Mouse (Mus musculus): ENCODE measurements around the gene Zfp445. TPM values are rescaled to one million over a fixed set of nuclear protein-coding genes. Genes with fewer than 3 reads are reported as not detected.

Gene Zfp445
- polyA plus RNA-seq (2015; fragmentation: Nextera tagmentation; extraction: Ambion mirVana) = 59.7 and 66.5 TPM in 2 replicates

DNA sequence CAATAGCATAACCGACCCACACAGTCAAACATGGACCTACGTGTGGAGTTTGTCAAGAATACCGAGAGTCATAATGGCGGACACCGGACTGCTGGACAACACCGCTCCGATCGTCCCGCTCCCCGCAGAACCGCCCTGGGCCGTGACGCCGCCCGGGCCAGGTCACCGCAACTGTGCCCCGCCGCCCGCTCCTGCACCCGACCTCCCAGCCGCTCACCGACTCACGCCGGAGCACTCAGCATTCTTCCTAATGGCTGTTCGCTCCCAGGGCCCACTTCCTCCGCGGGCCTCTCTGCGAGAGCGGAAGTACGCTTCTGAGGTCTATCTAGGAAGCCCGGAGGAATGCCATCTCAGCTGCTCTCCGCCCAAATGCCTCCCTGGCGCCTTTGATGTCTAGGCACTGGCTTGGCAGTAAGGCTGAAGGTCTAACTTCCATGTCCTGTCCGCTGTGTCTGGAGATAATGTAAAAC, at the start of gene Zfp445:
Zfp445 (minus strand) TSS at position 310 of the 470 bp plus-strand sequence.
- H3K4me1 ChIP-seq = peaks cover 13% of the 10 kb centered on the region
- H3K27me3 ChIP-seq = peaks cover 4% of the 10 kb centered on the region; the same call in 1 of the 2 replicates
- H3K27ac ChIP-seq = peak within 1 kb of the TSS; percentile 87
- peak within 1 kb of the TSS; percentile 52 for H3K4me2 ChIP-seq
- H3K36me3 ChIP-seq = peaks cover 21% of the 10 kb centered on the region
- no peaks in the 10 kb centered on the region for H3K9me3 ChIP-seq
- peak; percentile 83; the same call in 1 of the 2 replicates for ATAC-seq (ENCODE audit: insufficient number of reproducible peaks, low FRiP score, low TSS enrichment, low read depth)
- peak within 1 kb of the TSS; percentile 90 for H3K9ac ChIP-seq
- WGBS = under 1% methylated on average over 34 of the region's 34 CpGs
- peak within 1 kb of the TSS; percentile 78 for H3K4me3 ChIP-seq

DNA sequence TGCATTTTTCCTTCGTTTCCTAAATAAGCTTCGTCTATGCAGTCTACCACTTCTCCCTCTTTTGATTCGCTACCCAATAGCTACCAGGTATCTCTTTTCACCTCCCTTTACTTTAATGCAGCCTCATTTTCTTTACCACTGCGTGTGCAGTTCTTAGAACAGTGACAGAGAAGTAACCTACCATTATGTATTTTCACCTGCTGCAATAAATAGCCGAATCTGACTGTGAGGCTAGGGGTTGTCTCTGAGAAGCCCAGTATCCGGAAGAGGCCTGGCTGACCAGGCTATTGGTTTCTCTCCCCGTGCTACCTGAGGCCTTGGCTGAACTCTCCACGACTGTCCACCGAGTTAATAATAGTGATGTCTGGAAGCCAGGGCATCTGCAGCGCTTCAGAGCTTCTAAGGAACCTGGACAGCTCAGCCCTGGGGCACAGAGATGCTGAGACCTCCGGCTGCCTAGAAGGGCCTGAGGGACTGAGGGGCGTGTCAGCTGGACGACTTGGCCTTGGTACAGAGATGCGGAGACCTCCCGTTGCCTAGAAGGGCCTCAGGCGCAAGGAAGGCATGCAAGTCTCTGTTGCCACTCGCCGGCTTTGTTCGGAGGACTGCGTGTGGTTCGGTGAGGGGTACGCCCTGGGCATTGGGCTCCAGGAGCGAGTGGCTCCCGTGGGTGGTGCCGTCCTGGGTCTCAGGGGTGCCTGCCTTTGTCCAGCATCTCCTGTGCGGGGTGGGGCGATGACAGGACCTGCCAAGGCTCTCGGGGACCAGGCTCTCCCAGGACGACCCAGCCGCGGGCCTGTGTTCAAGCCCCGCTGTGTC, 37.1 kb upstream of the Zfp445 start:
- Histone ChIP-seq H3K4me3 (peak overlapping the region; percentile 53), H3K4me2 (peak overlapping the region; percentile 70), H3K9ac (peak overlapping the region; percentile 51), H3K36me3 (no peaks in the 10 kb centered on the region), H3K27ac (no peak overlapping the region), H3K9me3 (no peaks in the 10 kb centered on the region), H3K4me1 (peaks cover 5% of the 10 kb centered on the region; the same call in 1 of the 2 replicates), H3K27me3 (no peaks in the 10 kb centered on the region)
- ATAC-seq (ENCODE audit: insufficient number of reproducible peaks, low FRiP score, low TSS enrichment, low read depth) = peak; percentile 74
- WGBS = 13% methylated on average over 32 of the region's 32 CpGs

DNA sequence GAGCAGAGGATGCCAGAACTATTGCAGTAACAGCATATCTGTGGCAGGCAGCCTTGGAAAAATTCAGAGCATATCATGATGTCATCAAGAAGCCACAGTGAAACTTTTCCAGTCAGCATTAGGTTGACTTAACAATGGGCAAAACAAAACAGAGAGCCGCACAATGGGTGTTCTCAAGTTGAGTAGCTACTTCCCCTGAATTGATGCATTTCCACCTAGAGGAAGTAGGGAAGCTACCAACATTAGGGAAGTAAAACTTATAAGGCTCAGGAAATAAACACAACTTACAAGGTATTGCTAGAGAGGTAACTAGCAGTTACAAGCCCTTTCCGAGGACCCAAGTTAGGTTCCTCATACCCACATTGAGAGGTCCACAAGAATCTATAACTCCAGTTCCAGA, 35.2 kb upstream of the Zfp445 start:
- no peaks in the 10 kb centered on the region for H3K9me3 ChIP-seq
- no peaks in the 10 kb centered on the region for H3K27me3 ChIP-seq
- WGBS = 83% methylated on average over 2 of the region's 2 CpGs
- no peak overlapping the region for H3K9ac ChIP-seq
- H3K4me2 ChIP-seq = no peak overlapping the region
- H3K4me3 ChIP-seq = no peak overlapping the region
- H3K4me1 ChIP-seq = peaks cover 5% of the 10 kb centered on the region; the same call in 1 of the 2 replicates
- ATAC-seq (ENCODE audit: insufficient number of reproducible peaks, low FRiP score, low TSS enrichment, low read depth) = no peak
- no peak overlapping the region for H3K27ac ChIP-seq
- peaks cover 1% of the 10 kb centered on the region for H3K36me3 ChIP-seq

DNA sequence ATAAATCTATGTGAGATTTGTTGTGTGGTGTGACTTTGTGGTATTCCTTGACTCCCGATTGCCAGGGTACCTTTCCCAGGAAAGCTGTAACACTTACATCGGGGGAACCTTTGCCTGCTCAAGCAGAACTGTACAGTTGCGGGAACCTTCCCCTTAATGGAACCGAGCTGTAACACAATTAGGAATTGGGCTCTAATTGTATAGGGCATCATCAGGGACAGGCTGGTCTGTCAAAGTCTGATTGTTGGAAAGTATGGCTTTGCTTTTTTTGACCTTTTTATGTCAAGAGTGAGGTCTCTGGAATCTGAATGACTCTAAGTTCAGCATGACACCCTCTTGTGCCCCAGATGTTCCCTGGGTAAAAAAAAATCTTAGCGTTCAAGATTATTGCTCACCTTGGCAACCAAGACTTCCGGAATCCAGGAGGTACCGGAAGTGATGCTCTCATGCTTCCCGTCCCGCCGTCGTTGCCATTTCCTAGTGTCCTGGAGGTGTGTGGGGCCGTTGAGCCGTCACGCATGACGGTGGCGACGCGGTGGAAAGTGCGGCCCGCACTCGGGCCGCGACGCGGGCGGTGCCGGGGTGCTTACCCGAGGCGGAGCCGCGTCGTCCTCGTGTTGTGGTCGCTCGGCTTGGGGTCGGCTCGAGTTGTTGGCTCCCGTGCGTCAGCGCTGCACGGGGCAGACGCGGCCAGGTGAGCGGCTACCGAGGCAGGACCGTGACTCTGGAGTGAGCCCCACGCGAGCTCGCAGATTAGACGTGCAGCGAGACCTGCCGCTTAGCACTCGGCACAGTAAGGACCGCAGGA, 20.8 kb upstream of the Zfp445 start:
- H3K4me3 ChIP-seq = peak overlapping the region; percentile 77
- no peaks in the 10 kb centered on the region for H3K4me1 ChIP-seq
- H3K9me3 ChIP-seq = no peaks in the 10 kb centered on the region
- ATAC-seq (ENCODE audit: insufficient number of reproducible peaks, low FRiP score, low TSS enrichment, low read depth) = peak; percentile 71; the same call in 1 of the 2 replicates
- peak overlapping the region; percentile 59 for H3K4me2 ChIP-seq
- WGBS = 7% methylated on average over 54 of the region's 54 CpGs
- H3K9ac ChIP-seq = peak overlapping the region; percentile 74
- peaks cover 14% of the 10 kb centered on the region; the same call in 1 of the 2 replicates for H3K36me3 ChIP-seq
- peak overlapping the region; percentile 30 for H3K27ac ChIP-seq
- no peaks in the 10 kb centered on the region for H3K27me3 ChIP-seq

DNA sequence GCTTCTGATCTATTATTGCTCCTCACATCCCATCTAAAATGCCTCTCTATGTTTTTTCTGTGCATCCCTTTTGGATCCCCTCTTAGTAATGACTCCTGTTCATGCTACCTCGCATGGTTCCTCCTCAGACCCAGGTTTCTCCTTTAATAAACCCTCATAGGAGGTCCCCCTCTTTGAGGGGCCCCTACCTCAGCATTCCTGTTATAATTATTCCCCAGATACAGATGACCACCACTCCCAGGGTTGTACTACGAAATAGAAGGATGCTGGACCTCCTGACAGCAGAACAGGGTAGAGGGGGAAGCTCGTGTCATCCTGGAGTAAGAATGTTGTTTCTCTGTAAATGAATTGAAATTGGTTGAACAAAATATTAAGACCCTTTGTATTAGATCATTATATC, 19.6 kb upstream of the Zfp445 start, which contains the start of gene Zkscan7:
Zkscan7 (plus strand) TSS at position 301 of the 400 bp plus-strand sequence.
- 85% methylated on average over 3 of the region's 3 CpGs for WGBS
- H3K9me3 ChIP-seq = no peaks in the 10 kb centered on the region
- peak within 1 kb of the TSS; percentile 59 for H3K4me2 ChIP-seq
- no peaks in the 10 kb centered on the region for H3K4me1 ChIP-seq
- H3K4me3 ChIP-seq = peak within 1 kb of the TSS; percentile 77
- H3K9ac ChIP-seq = no peak within 1 kb of the TSS
- no peaks in the 10 kb centered on the region for H3K27me3 ChIP-seq
- H3K36me3 ChIP-seq = peaks cover 5% of the 10 kb centered on the region; the same call in 1 of the 2 replicates
- no peak for ATAC-seq (ENCODE audit: insufficient number of reproducible peaks, low FRiP score, low TSS enrichment, low read depth)
- no peak within 1 kb of the TSS for H3K27ac ChIP-seq

DNA sequence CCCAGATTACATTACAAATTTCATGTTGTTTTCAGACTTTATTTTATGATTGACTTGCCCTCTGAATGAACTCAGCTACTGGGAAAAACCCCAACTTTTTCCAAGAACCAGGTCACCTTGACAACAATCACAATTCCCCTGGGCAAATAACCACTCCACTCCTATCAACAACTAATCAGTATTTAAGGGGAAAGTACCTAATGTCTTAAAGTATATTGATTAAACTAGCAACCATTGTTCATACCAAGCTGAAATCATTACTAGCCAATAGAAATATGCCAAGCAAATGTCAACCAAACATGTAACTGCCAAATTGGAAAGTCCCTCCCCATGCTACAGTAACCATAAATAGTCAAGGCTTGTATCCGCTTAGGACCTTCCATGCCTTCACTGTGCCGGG, 9.3 kb upstream of the Zfp445 start:
- no peak overlapping the region for H3K4me2 ChIP-seq
- H3K36me3 ChIP-seq = no peaks in the 10 kb centered on the region
- H3K9me3 ChIP-seq = no peaks in the 10 kb centered on the region
- no peak overlapping the region for H3K4me3 ChIP-seq
- no peak overlapping the region for H3K9ac ChIP-seq
- WGBS = 94% methylated on average over 2 of the region's 2 CpGs
- no peak overlapping the region for H3K27ac ChIP-seq
- ATAC-seq (ENCODE audit: insufficient number of reproducible peaks, low FRiP score, low TSS enrichment, low read depth) = no peak
- peaks cover 4% of the 10 kb centered on the region; the same call in 1 of the 2 replicates for H3K27me3 ChIP-seq
- H3K4me1 ChIP-seq = no peaks in the 10 kb centered on the region

DNA sequence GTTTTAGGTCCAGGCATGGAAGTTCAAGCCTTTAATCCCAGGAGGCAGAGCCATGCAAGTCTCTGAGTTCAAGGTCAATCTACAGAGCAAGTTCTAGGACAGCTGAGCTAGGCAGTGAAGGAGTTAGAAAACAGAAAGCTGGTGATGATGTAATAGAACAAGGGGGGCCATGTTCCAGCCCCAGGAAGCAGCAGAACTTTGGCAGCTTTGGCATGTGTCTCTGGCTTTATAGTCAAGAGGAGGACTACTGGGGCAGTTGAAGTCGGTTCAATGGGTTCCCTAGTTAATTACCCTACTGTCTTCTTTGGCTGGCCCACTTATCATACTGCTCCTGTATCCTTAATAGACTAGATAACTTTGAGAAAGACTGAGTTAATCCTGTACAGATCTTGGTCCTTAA, 8.8 kb upstream of the Zfp445 start:
- Histone ChIP-seq H3K4me2 (no peak overlapping the region), H3K9ac (no peak overlapping the region), H3K36me3 (no peaks in the 10 kb centered on the region), H3K27ac (no peak overlapping the region), H3K4me1 (no peaks in the 10 kb centered on the region), H3K27me3 (peaks cover 4% of the 10 kb centered on the region; the same call in 1 of the 2 replicates), H3K9me3 (no peaks in the 10 kb centered on the region), H3K4me3 (no peak overlapping the region)
- no peak for ATAC-seq (ENCODE audit: insufficient number of reproducible peaks, low FRiP score, low TSS enrichment, low read depth)
- 57% methylated on average over 1 of the region's 1 CpGs for WGBS

DNA sequence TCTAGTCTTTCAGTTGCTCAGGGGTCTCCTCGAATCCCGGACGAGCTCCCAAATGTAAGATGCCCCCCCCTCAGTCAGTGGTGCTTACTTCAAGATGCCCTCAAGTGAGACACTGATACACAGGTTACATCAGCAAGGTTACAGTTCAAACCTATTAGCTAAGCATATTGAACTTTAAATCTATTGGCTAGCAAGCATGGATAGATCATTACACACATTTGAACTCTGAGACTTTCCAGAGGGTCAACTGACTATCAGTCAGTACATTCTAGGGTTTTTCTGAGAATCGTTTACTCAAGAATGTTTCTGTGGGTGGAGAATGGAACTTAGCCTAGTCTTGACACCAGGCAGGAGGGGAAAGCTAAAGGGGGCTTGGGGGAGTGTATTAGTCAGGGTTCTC, 6.8 kb upstream of the Zfp445 start:
- no peaks in the 10 kb centered on the region for H3K9me3 ChIP-seq
- H3K36me3 ChIP-seq = no peaks in the 10 kb centered on the region
- H3K27ac ChIP-seq = no peak overlapping the region
- no peak overlapping the region for H3K9ac ChIP-seq
- WGBS = 81% methylated on average over 4 of the region's 4 CpGs
- no peak overlapping the region for H3K4me2 ChIP-seq
- no peak overlapping the region for H3K4me3 ChIP-seq
- peaks cover 4% of the 10 kb centered on the region; the same call in 1 of the 2 replicates for H3K27me3 ChIP-seq
- H3K4me1 ChIP-seq = no peaks in the 10 kb centered on the region
- ATAC-seq (ENCODE audit: insufficient number of reproducible peaks, low FRiP score, low TSS enrichment, low read depth) = no peak

DNA sequence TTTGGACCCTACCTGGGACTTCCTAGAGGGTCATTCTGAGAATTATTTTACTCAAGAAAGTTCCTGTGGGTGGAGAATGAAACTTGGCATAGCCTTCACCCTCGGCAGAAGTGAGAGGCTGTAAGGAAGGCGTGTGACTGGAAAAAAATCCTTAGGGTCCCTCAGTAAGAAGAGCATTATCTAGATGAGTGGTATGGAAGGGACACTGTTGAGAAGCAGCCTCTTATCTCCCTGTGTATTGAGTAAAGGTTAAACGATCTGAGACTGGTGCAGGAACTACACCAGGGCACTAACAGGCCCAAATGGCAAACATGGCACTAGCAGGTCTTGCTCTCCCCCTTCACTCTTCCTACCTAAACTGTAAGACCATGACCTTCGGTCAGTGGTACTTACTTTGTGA, 386 bp upstream of the Zfp445 start:
- H3K4me1 ChIP-seq = peaks cover 13% of the 10 kb centered on the region
- H3K9ac ChIP-seq = no peak overlapping the region; the same call in 1 of the 2 replicates
- ATAC-seq (ENCODE audit: insufficient number of reproducible peaks, low FRiP score, low TSS enrichment, low read depth) = no peak
- no peaks in the 10 kb centered on the region for H3K9me3 ChIP-seq
- peak overlapping the region; percentile 78 for H3K4me3 ChIP-seq
- WGBS = 72% methylated on average over 4 of the region's 4 CpGs
- H3K4me2 ChIP-seq = peak overlapping the region; percentile 50
- H3K27ac ChIP-seq = no peak overlapping the region
- H3K27me3 ChIP-seq = peaks cover 4% of the 10 kb centered on the region; the same call in 1 of the 2 replicates
- peaks cover 17% of the 10 kb centered on the region for H3K36me3 ChIP-seq

DNA sequence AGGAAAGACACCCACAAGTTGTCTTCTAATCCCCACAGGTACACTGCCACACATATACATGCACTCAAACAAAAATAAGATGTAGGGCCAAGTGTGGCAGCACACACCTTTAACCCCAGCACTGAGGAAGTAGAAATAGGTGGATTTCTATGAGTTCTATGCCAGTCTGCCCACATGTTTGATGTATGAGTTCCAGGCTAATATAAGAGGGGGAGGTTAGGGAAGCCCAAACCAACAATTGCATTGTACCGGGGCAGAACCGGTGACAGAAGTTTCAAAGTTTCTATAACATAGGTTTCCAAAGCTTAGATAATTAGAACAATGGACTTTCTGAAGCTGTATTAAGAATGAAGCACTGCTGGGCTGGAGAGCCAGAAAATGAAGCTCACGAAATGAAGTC, 958 bp downstream of the Zfp445 start:
- Histone ChIP-seq H3K4me3 (peak overlapping the region; percentile 78), H3K36me3 (peaks cover 30% of the 10 kb centered on the region), H3K4me1 (peaks cover 13% of the 10 kb centered on the region), H3K27ac (no peak overlapping the region), H3K9ac (no peak overlapping the region; the same call in 1 of the 2 replicates), H3K27me3 (no peaks in the 10 kb centered on the region), H3K4me2 (peak overlapping the region; percentile 52), H3K9me3 (no peaks in the 10 kb centered on the region)
- WGBS = 62% methylated on average over 3 of the region's 3 CpGs
- no peak for ATAC-seq (ENCODE audit: insufficient number of reproducible peaks, low FRiP score, low TSS enrichment, low read depth)

DNA sequence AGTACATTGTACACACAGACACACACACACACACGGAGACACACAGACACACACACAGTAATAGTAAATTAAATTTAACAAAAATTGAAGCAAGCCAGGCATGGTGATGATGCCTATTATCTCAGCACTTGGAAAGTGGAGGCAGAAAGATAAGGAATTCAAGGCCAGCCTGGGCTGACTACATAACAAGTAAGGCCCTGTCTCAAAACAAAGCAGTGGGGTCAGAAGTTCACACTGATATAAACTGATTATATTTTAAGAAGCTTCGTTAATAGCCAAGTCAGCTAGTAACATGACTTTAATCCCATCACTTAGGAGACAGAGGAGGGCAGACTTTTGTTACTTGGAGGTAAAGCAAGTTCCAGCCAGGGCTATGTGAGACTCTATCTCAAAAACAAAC, 2.1 kb downstream of the Zfp445 start:
- H3K27ac ChIP-seq = no peak overlapping the region
- peaks cover 13% of the 10 kb centered on the region for H3K4me1 ChIP-seq
- H3K4me3 ChIP-seq = no peak overlapping the region
- no peak for ATAC-seq (ENCODE audit: insufficient number of reproducible peaks, low FRiP score, low TSS enrichment, low read depth)
- H3K27me3 ChIP-seq = no peaks in the 10 kb centered on the region
- H3K4me2 ChIP-seq = no peak overlapping the region
- WGBS = 88% methylated on average over 2 of the region's 2 CpGs
- H3K9ac ChIP-seq = no peak overlapping the region
- H3K36me3 ChIP-seq = peaks cover 41% of the 10 kb centered on the region
- H3K9me3 ChIP-seq = no peaks in the 10 kb centered on the region

Data from limb, embryonic 15.5 days (tissue).